ENCODE assay signal across 9 mouse cellular contexts in the genomic region with DNA sequence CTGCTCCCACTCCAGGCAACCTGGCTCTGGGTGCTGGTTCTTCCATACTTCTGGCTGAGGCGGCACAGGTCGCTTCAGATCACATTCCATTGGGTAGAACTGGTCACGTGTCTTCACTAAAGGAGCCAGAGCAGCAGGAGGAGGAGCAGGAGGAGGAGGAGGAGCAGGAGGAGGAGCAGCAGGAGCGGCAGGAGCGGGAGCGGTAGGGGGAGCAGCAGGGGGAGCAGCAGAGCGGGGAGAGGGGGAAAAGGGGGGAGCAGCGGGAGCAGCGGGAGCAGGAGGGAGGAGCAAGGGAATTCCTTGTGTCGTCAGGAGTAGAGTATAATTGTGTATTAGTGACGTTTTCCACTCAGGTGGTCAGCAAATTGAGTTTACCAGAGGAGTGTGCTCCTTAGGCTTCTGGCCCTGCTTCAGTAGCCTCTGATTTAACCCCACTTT. TPM values are rescaled to one million over a fixed set of nuclear protein-coding genes. Genes with fewer than 3 reads are reported as not detected.
DNase-seq lines count a peak whose midpoint lies in the region; ATAC-seq lines count a peak whose summit lies in the region.
"Had no signal": no experiment of that assay in that cellular context is flagged by ENCODE, and none has a peak within 500 bp of the region (broad histone marks: within the 10 kb centered on the region; RNA-seq: fewer than 3 reads in every experiment).

No protein-coding gene starts in this region.

- no peaks in the 10 kb centered on the region for H3K9me3 ChIP-seq in heart, embryonic 15.5 days (replicated peaks)

- peak overlapping the region; percentile 61 for H3K4me2 ChIP-seq in heart, embryonic 15.5 days

- DNase-seq in left cerebral cortex, postnatal 14 days (ENCODE audit: low spot score in 2 of 2): peak; percentile 34 to 39
- no peak for DNase-seq in left cerebral cortex, adult 11 months (ENCODE audit: low spot score)
- DNase-seq in embryo, embryonic 11 days: peak; percentile 62
- DNase-seq in kidney, postnatal 10 days: peak; percentile 56
- peak; percentile 75 for DNase-seq in lung, postnatal 36 days
- DNase-seq in telencephalon, adult 2 months (ENCODE audit: low read depth, low spot score): peak; percentile 49
- DNase-seq in spleen, postnatal 4 days (ENCODE audit: low spot score in 2 of 2): no peak

- 4% methylated on average over 11 of the region's 11 CpGs for WGBS in heart, embryonic 15.5 days

- H3K27ac ChIP-seq in heart, embryonic 15.5 days: no peak overlapping the region

- 0 out of 2 replicates have a peak overlapping the region, but pooled peaks have one; percentile 17 for H3K9ac ChIP-seq in heart, embryonic 15.5 days

- no peaks in the 10 kb centered on the region for H3K36me3 ChIP-seq in heart, embryonic 15.5 days

- intact Hi-C loops in left cerebral cortex, postnatal 14 days (cut with DNase I): no loop called here

- peaks cover 17% of the 10 kb centered on the region for H3K4me1 ChIP-seq in heart, embryonic 15.5 days (replicated peaks)

- ATAC-seq in heart, embryonic 15.5 days (replicated peaks; ENCODE audit: insufficient number of reproducible peaks, insufficient read depth, low FRiP score, low read depth): peak; percentile 68
- ATAC-seq: Patski had no signal

- peak overlapping the region; percentile 33 for H3K4me3 ChIP-seq in heart, embryonic 15.5 days

- H3K27me3 ChIP-seq in heart, embryonic 15.5 days: no peaks in the 10 kb centered on the region
- H3K27me3 ChIP-seq: Patski had no signal

RNA-seq across cellular contexts. Expression of gene 1700001L19Rik, which starts 8.5 kb away (rescaled TPM):
- 10 to 100 TPM; 25.6 to 28.2 TPM for total RNA-seq in left cerebral cortex, postnatal 14 days (2021)
- polyA plus RNA-seq in heart, embryonic 15.5 days (2015; fragmentation: Nextera tagmentation; extraction: Ambion mirVana): 0.21 and 0.74 TPM in 2 replicates
- polyA plus RNA-seq: Patski had no signal

RNA-seq across cellular contexts. Expression of gene Fastkd3, which starts 23.7 kb away (rescaled TPM):
- 10 to 100 TPM; 13.1 to 15.4 TPM for total RNA-seq in left cerebral cortex, postnatal 14 days (2021)
- polyA plus RNA-seq in heart, embryonic 15.5 days (2015; fragmentation: Nextera tagmentation; extraction: Ambion mirVana): 16.7 and 20.5 TPM in 2 replicates

RNA-seq across cellular contexts. Expression of gene Mtrr, which starts 23.8 kb away (rescaled TPM):
- 10 to 100 TPM; 10.3 to 16.5 TPM for total RNA-seq in left cerebral cortex, postnatal 14 days (2021)
- polyA plus RNA-seq in heart, embryonic 15.5 days (2015; fragmentation: Nextera tagmentation; extraction: Ambion mirVana): 17.7 and 20.0 TPM in 2 replicates

Comparison
In these comparisons a context has a peak if more than half of its experiments do, and no peak if none do; other contexts are left out.
1. DNase-seq: peak in left cerebral cortex, postnatal 14 days (2 of 2), embryo, embryonic 11 days (single experiment), kidney, postnatal 10 days (single experiment), lung, postnatal 36 days (single experiment) and telencephalon, adult 2 months (single experiment); none in left cerebral cortex, adult 11 months (single experiment) and spleen, postnatal 4 days (0 of 2).